Mouse (Mus musculus): Measurements from ENCODE around the gene Gm3298.
"Not testable (repeated sequence)": the region's sequence is repeated elsewhere in the genome, so short reads cannot be mapped to it uniquely, and the experiment has no call there.

Gm3298 gene

DNA sequence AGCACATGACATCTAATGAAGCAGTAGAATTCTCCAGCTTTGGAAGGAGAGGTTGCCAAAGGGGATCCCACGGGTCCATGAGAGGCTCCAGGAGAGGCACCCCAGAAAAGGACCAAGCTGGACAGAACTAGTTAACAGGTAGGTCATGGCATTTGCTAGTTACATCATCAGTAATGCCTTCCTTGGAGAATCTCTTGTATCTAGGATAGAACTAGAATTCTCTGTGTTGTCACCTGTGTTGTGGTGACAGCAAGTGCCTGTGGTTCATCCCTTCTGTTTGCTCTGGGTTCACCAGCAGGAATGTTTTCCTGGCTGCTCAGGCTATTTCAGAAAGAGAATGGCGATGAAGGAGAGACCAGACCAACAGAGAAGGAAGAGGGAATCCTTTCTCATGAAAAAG, at the start of gene Gm3298:
Gm3298 (plus strand) TSS at position 301 of the 400 bp plus-strand sequence.
- DNase-seq (ENCODE audit: inconsistent age in 2 of 2, low spot score in 1 of 2): not testable (repeated sequence)

DNA sequence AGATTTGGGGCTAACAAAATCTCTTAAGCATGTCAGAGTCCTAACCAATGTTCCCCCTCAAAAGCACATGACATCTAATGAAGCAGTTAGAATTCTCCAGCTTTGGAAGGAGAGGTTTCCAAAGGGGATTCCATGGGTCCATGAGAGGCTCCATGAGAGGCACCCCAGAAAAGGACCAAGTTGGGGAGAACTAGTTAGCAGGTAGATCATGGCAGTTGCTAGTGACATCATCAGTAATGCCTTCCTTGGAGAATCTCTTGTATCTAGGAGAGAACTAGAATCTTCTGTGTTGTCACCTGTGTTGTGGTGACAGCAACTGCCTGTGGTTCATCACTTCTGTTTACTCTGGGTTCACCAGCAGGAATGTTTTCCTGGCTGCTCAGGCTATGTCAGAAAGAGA, 32.1 kb upstream of the Gm3298 start, which contains the start of gene Gm8297:
Gm8297 (plus strand) TSS at position 301 of the 400 bp plus-strand sequence.
- not testable (repeated sequence) for DNase-seq (ENCODE audit: inconsistent age in 2 of 2, low spot score in 1 of 2)

DNA sequence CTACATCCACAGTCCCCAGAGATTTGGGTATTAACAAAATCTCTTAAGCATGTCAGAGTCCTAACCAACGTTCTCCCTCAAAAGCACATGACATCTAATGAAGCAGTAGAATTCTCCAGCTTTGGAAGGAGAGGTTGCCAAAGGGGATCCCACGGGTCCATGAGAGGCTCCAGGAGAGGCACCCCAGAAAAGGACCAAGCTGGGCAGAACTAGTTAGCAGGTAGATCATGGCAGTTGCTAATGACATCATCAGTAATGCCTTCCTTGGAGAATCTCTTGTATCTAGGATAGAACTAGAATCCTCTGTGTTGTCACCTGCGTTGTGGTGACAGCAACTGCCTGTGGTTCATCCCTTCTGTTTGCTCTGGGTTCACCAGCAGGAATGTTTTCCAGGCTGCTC, 34.6 kb downstream of the Gm3298 start, which contains the start of gene 4930555G01Rik:
4930555G01Rik (plus strand) TSS at position 301 of the 400 bp plus-strand sequence.
- not testable (repeated sequence) for DNase-seq (ENCODE audit: inconsistent age in 2 of 2, low spot score in 1 of 2)
